Mouse (Mus musculus): ENCODE measurements at regions not wholly inside any gene's neighbourhood (a gene's known extent, or its start where the extent isn't known, plus 50 kb on each side); places are given as distances from the start of the nearest gene placed in this dataset.

DNA sequence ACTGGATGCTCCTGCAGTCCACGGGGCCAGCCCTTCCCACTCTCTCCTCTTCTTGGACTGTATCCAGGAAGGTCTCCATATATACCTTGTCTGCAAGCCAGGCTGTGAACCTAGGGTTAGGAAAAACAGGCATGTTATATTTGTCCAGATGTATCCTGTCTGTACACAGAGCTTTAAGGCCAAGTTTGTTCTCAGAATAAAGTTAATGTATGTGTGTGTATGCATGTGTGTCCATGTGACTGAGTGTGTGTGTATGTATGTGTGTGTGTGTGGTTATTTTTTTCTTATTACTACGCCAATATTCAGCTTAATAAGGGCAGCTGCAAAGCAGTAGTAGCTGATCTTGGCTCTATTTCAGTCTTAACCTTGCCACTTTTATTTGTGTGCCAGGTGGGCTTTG lies 117.7 kb upstream of the Jun start:
- Histone ChIP-seq H3K27ac (no peak overlapping the region), H3K9ac (no peak overlapping the region), H3K4me3 (replicated peaks) (no peak overlapping the region), H3K4me1 (no peaks in the 10 kb centered on the region), H3K27me3 (no peaks in the 10 kb centered on the region), H3K4me2 (no peak overlapping the region), H3K36me3 (no peaks in the 10 kb centered on the region), H3K9me3 (replicated peaks) (no peaks in the 10 kb centered on the region)
- no peak for ATAC-seq (replicated peaks; ENCODE audit: low FRiP score)
- WGBS = 54% methylated on average over 2 of the region's 2 CpGs

DNA sequence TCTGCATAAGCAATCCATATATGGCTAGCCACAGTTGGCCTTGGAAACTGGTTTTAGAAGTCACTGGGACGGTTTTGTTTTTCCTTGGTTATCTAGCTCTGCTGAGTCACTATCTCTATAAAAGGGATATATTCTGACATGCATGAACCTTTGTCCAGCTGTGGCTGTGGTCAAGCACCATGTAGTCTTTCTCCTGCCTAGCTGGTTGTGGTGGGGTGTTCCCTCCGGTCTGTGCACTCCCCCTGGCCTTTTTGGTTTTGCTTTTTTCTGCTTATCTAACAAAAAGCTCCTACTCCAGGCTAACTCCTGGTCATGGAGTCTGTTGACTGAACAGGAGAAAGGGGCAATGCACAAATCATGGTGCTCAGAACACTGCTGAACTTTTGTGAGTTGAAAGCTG lies 125.7 kb upstream of the Jun start:
- no peak overlapping the region for H3K9ac ChIP-seq
- no peaks in the 10 kb centered on the region for H3K9me3 ChIP-seq (replicated peaks)
- H3K27me3 ChIP-seq = no peaks in the 10 kb centered on the region
- ATAC-seq (replicated peaks; ENCODE audit: low FRiP score) = no peak
- H3K36me3 ChIP-seq = no peaks in the 10 kb centered on the region
- no peak overlapping the region for H3K27ac ChIP-seq
- no peak overlapping the region for H3K4me2 ChIP-seq
- no peak overlapping the region for H3K4me3 ChIP-seq (replicated peaks)
- no peaks in the 10 kb centered on the region for H3K4me1 ChIP-seq
- 63% methylated on average over 2 of the region's 2 CpGs for WGBS

DNA sequence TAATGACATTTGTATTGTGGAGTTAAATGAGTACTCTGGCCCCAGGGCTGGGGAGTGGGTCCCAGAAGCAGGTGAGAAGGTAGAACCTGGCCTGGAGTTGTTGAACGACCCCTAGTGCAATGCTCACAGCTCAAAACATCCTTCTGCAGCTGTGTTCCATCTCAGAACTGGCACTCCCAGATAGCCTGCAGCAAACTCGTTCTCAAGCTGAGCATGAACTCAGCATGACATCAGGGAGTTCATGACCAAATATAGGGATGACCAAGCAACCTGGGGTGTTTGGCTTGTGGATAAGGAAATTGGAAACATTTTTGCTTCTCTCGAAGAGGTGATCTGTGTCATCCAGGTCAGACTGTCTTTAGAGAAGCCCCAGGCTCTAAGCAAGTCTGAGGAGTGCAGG lies 126.4 kb upstream of the Jun start:
- H3K4me2 ChIP-seq = no peak overlapping the region
- H3K9me3 ChIP-seq (replicated peaks) = no peaks in the 10 kb centered on the region
- no peak overlapping the region for H3K9ac ChIP-seq
- no peak for ATAC-seq (replicated peaks; ENCODE audit: low FRiP score)
- no peaks in the 10 kb centered on the region for H3K27me3 ChIP-seq
- no peak overlapping the region for H3K27ac ChIP-seq
- no peaks in the 10 kb centered on the region for H3K36me3 ChIP-seq
- no peaks in the 10 kb centered on the region for H3K4me1 ChIP-seq
- 52% methylated on average over 3 of the region's 3 CpGs for WGBS
- no peak overlapping the region for H3K4me3 ChIP-seq (replicated peaks)

DNA sequence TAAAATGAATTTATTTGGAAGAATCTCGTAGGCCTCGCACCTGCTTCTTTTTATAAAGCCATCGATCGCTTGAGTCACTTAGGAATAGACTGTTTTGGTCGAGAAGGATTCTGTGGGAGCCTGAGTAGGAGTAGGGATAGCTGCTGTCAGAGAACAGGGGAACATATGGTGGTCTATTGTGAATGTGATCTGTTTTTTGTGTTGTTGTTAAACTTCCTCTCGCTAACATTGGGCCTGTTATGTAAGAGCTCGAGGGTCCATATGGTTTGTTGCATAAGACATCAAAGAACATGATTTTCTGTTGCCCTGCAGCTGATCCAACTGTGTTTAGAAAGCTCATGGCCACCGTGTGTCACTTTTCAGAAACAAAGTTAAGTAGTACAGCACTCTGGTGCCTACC lies 126.9 kb upstream of the Jun start:
- Histone ChIP-seq H3K4me3 (replicated peaks) (no peak overlapping the region), H3K4me2 (no peak overlapping the region), H3K9ac (no peak overlapping the region), H3K36me3 (no peaks in the 10 kb centered on the region), H3K9me3 (replicated peaks) (no peaks in the 10 kb centered on the region), H3K27me3 (no peaks in the 10 kb centered on the region), H3K4me1 (no peaks in the 10 kb centered on the region), H3K27ac (no peak overlapping the region)
- 78% methylated on average over 8 of the region's 8 CpGs for WGBS
- ATAC-seq (replicated peaks; ENCODE audit: low FRiP score) = no peak

GRCm38 (mm10) chr4:95180446-95180845 lies 128.4 kb upstream of the Jun start:
- no peaks in the 10 kb centered on the region for H3K9me3 ChIP-seq (replicated peaks)
- no peaks in the 10 kb centered on the region for H3K4me1 ChIP-seq
- no peak overlapping the region for H3K9ac ChIP-seq
- no peaks in the 10 kb centered on the region for H3K36me3 ChIP-seq
- 93% methylated on average over 5 of the region's 5 CpGs for WGBS
- no peak overlapping the region for H3K4me3 ChIP-seq (replicated peaks)
- H3K4me2 ChIP-seq = no peak overlapping the region
- H3K27ac ChIP-seq = no peak overlapping the region
- no peak for ATAC-seq (replicated peaks; ENCODE audit: low FRiP score)
- no peaks in the 10 kb centered on the region for H3K27me3 ChIP-seq

GRCm38 (mm10) chr4:95180999-95181398 lies 129.0 kb upstream of the Jun start:
- H3K9ac ChIP-seq = no peak overlapping the region
- H3K4me1 ChIP-seq = no peaks in the 10 kb centered on the region
- H3K4me2 ChIP-seq = no peak overlapping the region
- H3K4me3 ChIP-seq (replicated peaks) = no peak overlapping the region
- H3K36me3 ChIP-seq = no peaks in the 10 kb centered on the region
- ATAC-seq (replicated peaks; ENCODE audit: low FRiP score) = no peak
- no peak overlapping the region for H3K27ac ChIP-seq
- no peaks in the 10 kb centered on the region for H3K27me3 ChIP-seq
- no peaks in the 10 kb centered on the region for H3K9me3 ChIP-seq (replicated peaks)

GRCm38 (mm10) chr4:95184180-95184579 lies 132.2 kb upstream of the Jun start:
- Histone ChIP-seq H3K4me2 (no peak overlapping the region), H3K36me3 (no peaks in the 10 kb centered on the region), H3K9ac (no peak overlapping the region), H3K4me3 (replicated peaks) (no peak overlapping the region), H3K27me3 (no peaks in the 10 kb centered on the region), H3K27ac (no peak overlapping the region), H3K4me1 (peaks cover 4% of the 10 kb centered on the region), H3K9me3 (replicated peaks) (no peaks in the 10 kb centered on the region)
- ATAC-seq (replicated peaks; ENCODE audit: low FRiP score) = no peak
- 80% methylated on average over 4 of the region's 4 CpGs for WGBS

DNA sequence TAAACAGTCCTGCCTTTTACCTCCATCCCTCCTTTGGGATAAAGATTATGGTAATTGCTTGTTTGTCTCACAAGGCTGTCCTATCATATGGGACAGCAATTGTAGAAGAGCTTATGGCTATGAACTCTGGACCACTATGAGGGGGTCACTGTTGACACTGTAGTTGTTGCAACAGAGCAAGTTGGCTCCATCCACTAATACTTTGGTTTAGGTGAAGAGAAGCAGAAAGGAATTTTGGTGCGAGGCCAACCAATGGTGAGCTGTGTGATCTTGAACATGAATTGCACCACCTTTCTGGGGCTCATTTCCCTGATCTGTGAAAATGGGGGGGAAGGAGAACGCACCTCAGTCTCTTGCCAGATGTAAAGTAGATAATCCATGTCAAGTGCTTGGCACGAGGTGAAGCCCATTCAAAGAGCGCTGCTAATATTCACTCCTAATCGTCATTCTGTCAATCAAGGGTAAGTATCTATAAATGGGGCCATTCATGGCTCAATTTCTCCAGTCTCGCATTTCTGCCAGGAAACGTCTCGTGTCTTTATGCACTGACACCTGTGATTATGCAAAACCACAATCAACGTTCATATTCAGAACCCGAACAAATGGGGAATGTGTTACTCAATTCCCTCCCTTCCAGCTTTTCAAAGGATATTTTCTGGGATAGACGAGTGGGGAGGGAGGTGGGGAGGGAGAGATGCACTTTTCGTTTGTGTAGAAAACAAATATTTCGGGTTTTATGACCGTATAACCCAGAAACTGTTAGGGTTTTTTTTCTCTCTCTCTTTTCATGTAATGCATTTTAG lies 133.3 kb upstream of the Jun start:
- no peaks in the 10 kb centered on the region for H3K36me3 ChIP-seq
- no peaks in the 10 kb centered on the region for H3K9me3 ChIP-seq (replicated peaks)
- H3K4me3 ChIP-seq (replicated peaks) = no peak overlapping the region
- WGBS = 62% methylated on average over 14 of the region's 14 CpGs
- no peaks in the 10 kb centered on the region for H3K27me3 ChIP-seq
- no peak overlapping the region for H3K9ac ChIP-seq
- no peak overlapping the region for H3K4me2 ChIP-seq
- no peak overlapping the region for H3K27ac ChIP-seq
- H3K4me1 ChIP-seq = peaks cover 4% of the 10 kb centered on the region
- ATAC-seq (replicated peaks; ENCODE audit: low FRiP score) = no peak

DNA sequence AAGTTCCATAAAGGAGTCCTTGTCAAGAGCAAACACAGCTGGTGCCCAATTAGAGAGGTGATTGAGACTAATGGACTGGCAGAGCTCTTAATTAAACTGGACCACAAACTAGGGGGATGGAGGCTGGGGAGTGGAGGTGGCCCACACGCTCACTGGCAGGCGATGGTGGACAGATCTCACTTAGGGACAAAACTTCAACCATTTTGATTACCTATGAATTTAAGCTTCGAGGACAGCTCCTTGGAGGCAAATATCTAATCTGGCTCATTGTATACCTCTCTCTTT lies 133.8 kb upstream of the Jun start:
- H3K36me3 ChIP-seq = no peaks in the 10 kb centered on the region
- no peaks in the 10 kb centered on the region for H3K27me3 ChIP-seq
- H3K4me3 ChIP-seq (replicated peaks) = no peak overlapping the region
- peaks cover 4% of the 10 kb centered on the region for H3K4me1 ChIP-seq
- 77% methylated on average over 3 of the region's 3 CpGs for WGBS
- ATAC-seq (replicated peaks; ENCODE audit: low FRiP score) = no peak
- no peak overlapping the region for H3K9ac ChIP-seq
- no peak overlapping the region for H3K27ac ChIP-seq
- H3K4me2 ChIP-seq = no peak overlapping the region
- H3K9me3 ChIP-seq (replicated peaks) = no peaks in the 10 kb centered on the region

- peaks cover 4% of the 10 kb centered on the region for H3K4me1 ChIP-seq
- no peak overlapping the region for H3K4me2 ChIP-seq
- no peaks in the 10 kb centered on the region for H3K9me3 ChIP-seq (replicated peaks)
- 83% methylated on average over 3 of the region's 3 CpGs for WGBS
- no peaks in the 10 kb centered on the region for H3K36me3 ChIP-seq
- no peak for ATAC-seq (replicated peaks; ENCODE audit: low FRiP score)
- no peaks in the 10 kb centered on the region for H3K27me3 ChIP-seq
- H3K9ac ChIP-seq = no peak overlapping the region
- no peak overlapping the region for H3K4me3 ChIP-seq (replicated peaks)
- H3K27ac ChIP-seq = no peak overlapping the region
Observed at GRCm38 (mm10) chr4:95188107-95188506, 136.1 kb upstream of the Jun start.

- no peaks in the 10 kb centered on the region for H3K36me3 ChIP-seq
- no peaks in the 10 kb centered on the region for H3K27me3 ChIP-seq
- ATAC-seq (replicated peaks; ENCODE audit: low FRiP score) = no peak
- no peak overlapping the region for H3K9ac ChIP-seq
- no peak overlapping the region for H3K4me3 ChIP-seq (replicated peaks)
- H3K4me1 ChIP-seq = peaks cover 13% of the 10 kb centered on the region
- H3K9me3 ChIP-seq (replicated peaks) = no peaks in the 10 kb centered on the region
- H3K4me2 ChIP-seq = no peak overlapping the region
- no peak overlapping the region for H3K27ac ChIP-seq
- 87% methylated on average over 7 of the region's 7 CpGs for WGBS
Observed at GRCm38 (mm10) chr4:95191654-95192406, 139.8 kb upstream of the Jun start.

DNA sequence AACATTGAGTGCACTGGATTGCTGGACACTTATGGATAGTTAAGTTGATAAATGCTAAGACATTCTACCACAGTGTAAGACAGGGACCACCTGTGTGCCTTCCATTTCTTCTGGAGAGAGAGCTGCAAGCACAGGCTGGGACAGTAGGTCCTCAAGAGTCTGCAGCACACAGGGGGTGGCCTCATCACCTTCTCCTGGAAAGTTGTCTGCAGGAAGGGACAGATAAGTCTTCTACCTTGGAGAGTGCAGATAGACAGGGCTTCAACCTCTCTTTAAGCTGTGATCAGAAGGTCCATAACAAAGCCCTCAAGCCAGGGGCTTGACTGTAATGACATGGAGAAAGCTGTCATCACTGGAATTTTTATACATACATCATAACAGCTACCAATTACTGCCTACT lies 140.5 kb upstream of the Jun start:
- peaks cover 20% of the 10 kb centered on the region for H3K4me1 ChIP-seq
- no peak overlapping the region for H3K27ac ChIP-seq
- no peak overlapping the region for H3K4me3 ChIP-seq (replicated peaks)
- H3K36me3 ChIP-seq = no peaks in the 10 kb centered on the region
- H3K9ac ChIP-seq = no peak overlapping the region
- no peak overlapping the region for H3K4me2 ChIP-seq
- ATAC-seq (replicated peaks; ENCODE audit: low FRiP score) = no peak
- no peaks in the 10 kb centered on the region for H3K27me3 ChIP-seq
- H3K9me3 ChIP-seq (replicated peaks) = no peaks in the 10 kb centered on the region

- Histone ChIP-seq H3K4me3 (replicated peaks) (no peak overlapping the region), H3K9me3 (replicated peaks) (no peaks in the 10 kb centered on the region), H3K27me3 (no peaks in the 10 kb centered on the region), H3K4me2 (no peak overlapping the region), H3K4me1 (peaks cover 19% of the 10 kb centered on the region), H3K9ac (no peak overlapping the region), H3K36me3 (no peaks in the 10 kb centered on the region), H3K27ac (no peak overlapping the region)
- 36% methylated on average over 4 of the region's 4 CpGs for WGBS
- no peak for ATAC-seq (replicated peaks; ENCODE audit: low FRiP score)
Observed at GRCm38 (mm10) chr4:95193028-95193427, 141.0 kb upstream of the Jun start.
